Mouse (Mus musculus) left cerebral cortex, postnatal 25 days (tissue): ENCODE data around the gene Plaur. TPM values are rescaled to one million over a fixed set of nuclear protein-coding genes. Genes with fewer than 3 reads are reported as not detected.
"Not testable (repeated sequence)": the region's sequence is repeated elsewhere in the genome, so short reads cannot be mapped to it uniquely, and the experiment has no call there.

Experiments
- DNase-seq, 2 experiments: peaks; one replicate each; pipeline ENCODE4 v3.0.0; 2022; ENCODE audit warnings: low spot score in 2 of 2, mixed read lengths in 1 of 2
- intact Hi-C: fragments of 180-260 bp; cut with DNase I; formaldehyde crosslinking; loops from one replicate; pipeline ENCODE4 v1.15.1; 2025
- total RNA-seq, 2 experiments: library from RNA; stranded (reverse); gene quantifications; 2 replicates each; pipeline ENCODE4 v1.2.3; 2021

Plaur gene
- total RNA-seq, 2 experiments from 2014 or later = 0.71 to 0.73 TPM

GRCm38 (mm10) chr7:24474811-24475506 lies 12.7 kb downstream of the Plaur start:
- peak in 1 of 2 experiments; percentile 48 for DNase-seq
- intact Hi-C loops = loop anchor here (2.0 kb wide), 1 partner anchor 90 kb away; no protein-coding TSS in a partner anchor

DNA sequence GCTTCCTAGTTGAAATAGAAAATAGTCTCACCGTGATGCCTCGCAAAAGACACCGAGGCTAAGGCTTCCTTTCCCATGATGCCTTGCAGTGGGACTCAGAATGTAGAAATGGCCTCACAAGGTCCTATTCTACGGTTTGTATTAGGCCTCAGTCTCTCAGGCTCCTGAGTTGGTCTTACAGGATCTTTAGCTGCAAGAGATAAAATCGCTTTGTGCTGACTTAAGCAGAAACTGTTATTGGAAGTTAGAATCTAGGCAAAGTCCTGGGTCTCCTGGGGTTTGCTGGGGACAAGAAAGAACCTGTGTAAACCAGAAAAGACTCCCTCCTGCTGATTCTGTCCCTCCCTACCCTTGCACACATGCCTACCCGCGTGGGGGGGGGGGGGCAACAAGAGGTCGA lies 14.1 kb downstream of the Plaur start:
- intact Hi-C loops = no loop called here
- no peak for DNase-seq

DNA sequence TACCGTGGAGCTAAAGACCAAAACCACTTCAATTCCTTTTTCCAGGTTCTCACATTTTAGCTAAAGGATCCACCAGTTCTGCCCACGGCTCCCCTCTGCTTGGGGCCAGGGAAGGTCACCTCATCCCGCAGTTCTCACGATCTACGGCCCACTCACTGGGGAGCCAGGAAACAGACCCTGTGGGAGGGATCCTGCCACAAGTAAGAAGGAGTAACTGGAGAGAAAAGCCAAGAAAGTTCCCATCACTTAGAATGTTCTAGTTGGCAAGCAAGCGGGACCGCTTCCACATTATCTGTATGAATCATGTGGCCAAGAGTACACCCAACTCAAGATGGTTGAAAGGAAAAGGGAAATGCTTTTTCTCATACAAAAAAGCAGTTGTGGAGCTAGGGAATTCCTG lies 14.6 kb downstream of the Plaur start:
- DNase-seq = peak in 1 of 2 experiments; percentile 83
- intact Hi-C loops = no loop called here

- DNase-seq = no peak
- intact Hi-C loops = no loop called here
Measured at GRCm38 (mm10) chr7:24478911-24479310, 16.6 kb downstream of the Plaur start.

DNA sequence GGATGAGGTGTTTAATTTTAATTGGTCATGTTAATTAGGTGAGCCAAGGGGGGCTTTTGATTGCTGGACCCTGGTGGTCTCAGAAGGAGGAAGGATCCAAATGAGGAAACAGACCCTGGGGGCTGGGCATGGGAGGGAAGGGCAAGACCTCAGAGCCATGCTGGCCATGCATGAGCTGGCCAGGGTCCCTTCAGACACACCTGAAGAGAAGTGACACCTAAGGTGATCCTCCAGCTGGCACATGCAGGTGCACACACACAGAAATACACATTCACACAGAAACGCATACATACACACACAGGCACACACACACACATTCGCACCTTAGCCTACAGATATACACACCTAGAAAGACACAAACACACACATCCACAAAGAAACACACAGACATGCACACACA lies 17.4 kb downstream of the Plaur start:
- intact Hi-C loops = no loop called here
- no peak for DNase-seq

DNA sequence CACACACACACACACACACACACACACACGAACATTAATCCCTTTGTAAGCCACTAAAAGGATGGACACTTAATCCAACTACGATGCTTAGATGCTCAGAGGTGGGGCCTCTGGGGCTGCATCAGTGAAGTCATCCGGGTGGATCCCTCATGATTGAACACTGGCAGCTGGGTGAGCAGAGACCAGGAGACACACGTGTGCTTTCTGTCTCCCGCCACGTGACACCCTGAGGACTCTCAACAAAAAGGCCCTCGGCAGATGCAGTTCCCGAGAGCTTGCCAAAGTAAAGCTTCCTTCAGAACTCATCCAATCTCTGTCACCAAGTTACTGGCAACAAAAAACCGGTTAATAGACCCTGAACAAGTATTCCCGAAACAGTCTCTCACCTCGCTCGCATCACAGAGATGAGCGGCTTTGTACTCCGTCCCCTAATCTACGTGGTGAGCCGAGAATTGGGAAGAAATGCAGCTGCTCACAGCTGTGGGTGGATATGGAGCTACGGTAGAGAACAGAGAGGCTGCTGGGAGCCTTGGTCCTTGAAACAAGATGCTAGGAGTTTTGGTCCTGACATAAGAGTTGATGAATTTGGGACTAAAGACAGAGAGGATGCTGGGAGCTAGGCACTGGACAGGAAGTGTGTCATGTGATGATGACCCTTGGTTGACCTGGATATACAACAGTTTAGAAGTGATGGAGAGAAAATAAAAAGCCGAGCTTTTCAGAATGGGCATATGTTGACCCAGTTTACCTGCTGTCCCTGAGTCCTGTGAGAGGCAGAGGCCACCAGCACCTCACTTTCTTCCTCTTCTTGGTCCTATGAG lies 18.0 kb downstream of the Plaur start:
- DNase-seq = peak in 1 of 2 experiments; percentile 64
- intact Hi-C loops = no loop called here

DNA sequence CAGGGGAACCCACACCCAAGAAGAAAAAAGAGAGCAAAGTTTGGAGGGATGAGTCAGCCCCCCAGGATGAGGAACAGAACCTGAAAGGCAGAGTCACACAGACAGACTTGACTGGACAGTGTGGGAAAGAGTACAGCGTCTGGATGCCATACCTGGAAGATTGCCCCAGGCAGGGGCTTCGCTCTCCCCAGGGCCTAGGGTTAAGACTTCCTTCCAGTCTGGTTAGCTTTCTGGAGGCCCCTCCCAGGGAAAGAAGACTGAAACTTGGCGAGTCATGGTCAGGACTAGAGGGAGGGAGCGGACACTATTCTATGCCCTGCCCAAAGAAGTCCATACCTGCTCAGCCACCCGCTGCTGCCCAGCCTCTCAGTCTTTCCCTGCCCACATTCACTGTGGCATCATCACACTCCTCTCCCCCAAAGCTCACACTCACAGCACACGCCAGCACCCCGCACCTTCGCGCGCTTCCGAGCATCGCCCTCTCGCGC lies 18.7 kb downstream of the Plaur start:
- intact Hi-C loops = loop anchor here (1.0 kb wide), 1 partner anchor 33 kb away; no protein-coding TSS in a partner anchor
- DNase-seq = no peak

DNA sequence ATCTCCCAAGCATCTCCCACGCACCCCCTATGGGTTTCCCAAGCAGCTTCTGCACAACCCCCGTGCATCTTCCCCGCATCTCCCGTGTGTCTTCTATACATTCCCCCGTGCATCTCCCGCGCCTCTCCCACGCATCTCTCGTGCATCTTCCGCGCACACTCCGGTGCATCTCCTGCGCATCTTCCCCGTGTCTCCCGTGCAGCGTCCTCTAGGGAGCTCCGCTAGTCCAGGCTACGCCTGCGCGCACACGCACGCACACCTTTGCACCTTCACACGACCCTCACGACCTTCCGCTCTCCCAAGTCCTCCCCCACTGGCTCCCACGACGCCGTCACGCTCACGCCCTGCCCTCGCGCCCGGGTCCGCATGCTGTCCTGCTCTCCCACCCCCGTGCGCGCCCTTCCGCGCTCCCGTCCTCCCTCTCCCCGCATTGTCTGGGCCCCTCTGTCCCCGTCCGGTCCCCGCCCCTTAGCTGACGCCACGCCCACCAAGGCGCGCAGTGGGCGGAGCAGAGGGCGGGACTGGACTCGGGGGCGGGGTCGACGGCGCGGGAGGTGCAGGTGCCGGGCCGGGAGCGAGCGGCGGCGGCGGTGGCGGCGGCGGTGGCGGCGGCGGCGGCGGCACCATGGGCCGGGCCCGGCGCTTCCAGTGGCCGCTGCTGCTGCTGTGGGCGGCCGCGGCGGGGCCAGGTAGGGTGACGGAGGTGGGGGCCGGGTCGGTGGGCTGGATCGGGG lies 19.4 kb downstream of the Plaur start, which contains the start of gene Cadm4:
Gene Cadm4 (plus strand): TSS at position 550 of the 734 bp plus-strand sequence.
- intact Hi-C loops = loop anchor here (1.0 to 2.0 kb wide), 2 partner anchors 25 to 33 kb away; partner anchors contain the start of gene Zfp428
- DNase-seq = peak; percentile 87 to 90

- DNase-seq = no peak
- intact Hi-C loops = loop anchor here (2.0 kb wide), 1 partner anchor 24 kb away; the partner anchor contains the start of gene Zfp428
Measured at GRCm38 (mm10) chr7:24482208-24483020, 20.1 kb downstream of the Plaur start.

GRCm38 (mm10) chr7:24483291-24483690 lies 21.0 kb downstream of the Plaur start:
- intact Hi-C loops = loop anchor here (2.0 kb wide), 1 partner anchor 24 kb away; the partner anchor contains the start of gene Zfp428
- not testable (repeated sequence) for DNase-seq

DNA sequence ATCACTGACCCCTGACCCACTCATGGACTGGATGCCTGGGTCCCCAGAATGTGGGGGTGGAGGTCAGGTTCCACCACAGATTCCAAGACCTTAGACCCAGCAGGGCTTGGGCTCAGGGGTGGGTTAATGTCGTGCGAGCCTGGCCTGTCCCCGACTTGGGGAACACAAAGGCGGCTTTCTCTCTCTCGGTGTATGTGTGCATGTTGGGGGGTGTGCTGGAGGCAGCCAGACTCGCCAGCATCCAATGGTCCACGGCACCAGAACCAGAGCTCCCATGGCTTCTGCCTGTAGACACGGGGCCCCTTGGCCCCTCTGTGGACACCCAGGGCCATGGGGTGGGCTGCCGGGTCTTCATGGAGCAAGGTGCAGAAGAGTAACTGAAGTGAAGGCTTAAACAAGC lies 23.2 kb downstream of the Plaur start:
- intact Hi-C loops = no loop called here

GRCm38 (mm10) chr7:24486654-24487130 lies 24.4 kb downstream of the Plaur start:
- no peak for DNase-seq
- intact Hi-C loops = no loop called here

More for the DNA sequence above, 23.2 kb downstream of the Plaur start:
- DNase-seq = no peak

DNA sequence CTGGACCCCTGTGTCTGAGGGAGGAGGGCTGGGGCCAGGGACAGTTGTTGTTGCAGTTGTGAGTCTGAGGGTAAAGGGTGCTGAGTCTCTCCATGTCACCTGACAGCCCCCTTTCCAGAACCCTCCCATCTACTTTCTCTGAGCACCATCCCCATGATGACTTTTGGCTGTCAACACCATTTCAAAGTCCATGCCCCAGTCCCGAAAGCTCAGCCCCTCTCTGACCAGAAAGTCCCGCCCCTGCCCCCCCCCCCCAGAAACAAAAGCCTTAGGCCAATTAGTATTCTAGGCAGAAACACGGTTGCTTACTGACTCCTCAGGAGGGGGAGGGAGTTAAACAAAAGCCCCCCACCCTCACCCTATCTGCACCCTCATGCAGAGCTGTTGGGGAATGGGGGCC lies 25.1 kb downstream of the Plaur start:
- no peak for DNase-seq
- intact Hi-C loops = no loop called here

DNA sequence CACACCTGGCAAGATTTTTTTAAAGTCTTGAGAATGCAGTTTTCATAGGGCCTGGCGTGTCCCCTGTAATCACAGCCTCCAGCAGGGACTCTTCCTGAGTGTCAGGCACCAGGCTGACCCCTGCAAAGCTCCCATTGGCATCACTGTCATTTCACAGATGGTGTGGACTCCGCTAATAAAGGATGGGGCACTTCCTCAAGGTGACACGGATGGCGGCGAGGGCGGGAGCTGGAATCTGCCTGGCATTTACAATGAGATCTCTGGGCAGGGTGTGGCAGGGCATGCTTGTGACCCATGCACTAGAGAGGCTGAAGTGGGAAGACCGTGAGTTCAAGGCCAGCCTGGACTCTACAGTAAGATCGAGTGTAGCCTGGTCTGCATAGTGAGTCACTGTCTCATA lies 26.0 kb downstream of the Plaur start:
- intact Hi-C loops = no loop called here
- DNase-seq = no peak

GRCm38 (mm10) chr7:24499856-24500577 lies 37.7 kb downstream of the Plaur start:
- no peak for DNase-seq
- intact Hi-C loops = no loop called here

GRCm38 (mm10) chr7:24500929-24501328 lies 38.6 kb downstream of the Plaur start:
- DNase-seq = peak in 1 of 2 experiments; percentile 53
- intact Hi-C loops = no loop called here

GRCm38 (mm10) chr7:24501492-24501891 lies 39.2 kb downstream of the Plaur start:
- no peak for DNase-seq
- intact Hi-C loops = no loop called here

- intact Hi-C loops = no loop called here
Measured at GRCm38 (mm10) chr7:24504004-24504403, 41.7 kb downstream of the Plaur start.

More at GRCm38 (mm10) chr7:24504004-24504403, 41.7 kb downstream of the Plaur start:
- no peak for DNase-seq
